Mouse (Mus musculus): Measurements from ENCODE around the gene Ugt1a7c.
"Not testable (repeated sequence)": the region's sequence is repeated elsewhere in the genome, so short reads cannot be mapped to it uniquely, and the experiment has no call there.

DNA sequence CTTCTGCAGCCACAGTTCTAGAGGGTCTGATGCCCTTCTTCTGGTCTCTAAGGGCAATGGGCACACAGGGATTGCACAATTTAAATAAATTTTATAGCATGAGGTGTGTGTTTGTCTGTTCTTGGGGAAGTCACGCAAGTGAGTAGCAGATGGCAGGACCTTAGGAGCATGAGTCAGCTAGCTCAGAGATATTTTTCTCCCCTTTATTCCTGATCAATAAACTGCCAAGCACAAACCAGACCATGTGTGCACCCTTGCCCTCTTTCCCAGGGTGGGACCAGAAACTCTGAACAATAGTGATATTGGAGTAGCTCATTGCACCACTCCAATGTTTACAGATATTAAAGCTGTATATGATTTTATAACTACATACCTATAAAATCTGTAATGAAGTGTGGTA, 35.4 kb downstream of the Ugt1a7c start:
- TF ChIP-seq ZC3H11A (IDR thresholded peaks at IDR 0.05; ENCODE audit: low read depth, low read length); KAT2A (conservative IDR thresholded peaks at IDR 0.05; ENCODE audit: low read depth, low read length); POLR2A (IDR thresholded peaks at IDR 0.05; ENCODE audit: control insufficient read depth in 1 of 2, insufficient read depth in 1 of 2, low read depth in 1 of 2, low read length in 2 of 2, poor library complexity in 1 of 2); ETS1 (IDR thresholded peaks at IDR 0.05; ENCODE audit: low read depth, low read length); TAL1 (IDR thresholded peaks at IDR 0.05; ENCODE audit: low read length): not testable (repeated sequence)
